Mouse (Mus musculus): ENCODE results near the gene Gna12. TPM values are rescaled to one million over a fixed set of nuclear protein-coding genes. Genes with fewer than 3 reads are reported as not detected.

Gna12 gene
- total and polyA plus RNA-seq, 2 experiments: 43.1 to 85.1 TPM

- peak overlapping the region; percentile 38; the same call in 1 of the 2 replicates for H3K9ac ChIP-seq (ENCODE audit: low read depth, low read length)
- H3K27ac ChIP-seq (replicated peaks; ENCODE audit: insufficient read depth, low read depth, low read length): peak overlapping the region; percentile 97
- no peaks in the 10 kb centered on the region for H3K36me3 ChIP-seq (ENCODE audit: control insufficient read depth, insufficient read depth, low read length)
- H3K4me3 ChIP-seq (ENCODE audit: insufficient read depth, low read depth, low read length): no peak overlapping the region
- 10% methylated on average over 2 of the region's 2 CpGs for WGBS
- H3K79me2 ChIP-seq (ENCODE audit: control insufficient read depth, insufficient read depth, low read length): peaks cover 35% of the 10 kb centered on the region
- no peaks in the 10 kb centered on the region for H3K27me3 ChIP-seq (ENCODE audit: control insufficient read depth, insufficient read depth, low read length)
- DNase-seq (ENCODE audit: extremely low read depth, low read depth, low spot score): peak; percentile 99
- TF ChIP-seq POLR2A (IDR thresholded peaks at IDR 0.05; ENCODE audit: extremely low read depth, insufficient read depth, low read length) (no peak), CTCF (IDR thresholded peaks at IDR 0.05; ENCODE audit: low read depth, low read length) (no peak)
- H3K4me1 ChIP-seq (ENCODE audit: control insufficient read depth, insufficient read depth, low read length): peaks cover 64% of the 10 kb centered on the region
Measured at GRCm38 (mm10) chr5:140795176-140795575, 35.1 kb downstream of the Gna12 start.

DNA sequence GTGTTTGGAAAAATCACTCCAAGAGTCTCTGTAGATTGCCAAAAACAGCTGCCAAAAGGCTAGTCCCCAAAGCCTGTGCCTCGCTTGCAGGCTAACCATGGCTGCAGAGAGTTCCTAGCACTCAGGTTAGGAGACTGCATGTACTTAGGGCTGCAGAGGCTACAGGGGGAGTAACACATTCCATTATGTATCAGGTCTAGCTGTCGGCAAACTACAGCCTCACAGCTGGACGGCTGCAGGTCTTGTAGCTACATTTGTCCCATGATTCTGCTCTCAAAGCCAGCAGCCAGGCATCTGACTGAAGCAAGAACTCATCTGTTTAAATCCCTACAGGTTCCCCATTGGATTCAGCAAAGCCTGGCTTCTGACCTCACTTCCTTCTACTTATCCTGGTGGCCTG is 35.5 kb downstream of the Gna12 start:
- WGBS: 22% methylated on average over 3 of the region's 3 CpGs
- no peaks in the 10 kb centered on the region for H3K27me3 ChIP-seq (ENCODE audit: control insufficient read depth, insufficient read depth, low read length)

DNA sequence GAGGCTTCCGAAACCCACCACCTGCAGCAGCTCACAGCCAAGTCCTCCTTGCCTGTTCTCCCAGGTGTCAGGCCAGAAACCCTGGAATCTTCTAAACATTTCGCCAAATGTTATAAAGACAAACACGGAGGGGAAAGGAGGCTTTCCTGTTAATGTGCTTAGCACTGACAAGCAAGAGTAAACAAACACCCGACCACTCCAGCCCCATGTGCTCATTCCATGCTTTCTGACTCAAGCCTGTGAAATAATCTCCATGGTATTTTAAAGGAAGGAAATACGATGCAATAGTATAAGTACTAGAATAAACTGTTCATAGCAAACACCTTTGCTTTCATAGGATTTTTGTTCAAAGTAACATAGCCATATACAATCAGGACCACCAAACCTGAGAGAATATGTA is 38.0 kb downstream of the Gna12 start:
- no peaks in the 10 kb centered on the region for H3K27me3 ChIP-seq (ENCODE audit: control insufficient read depth, insufficient read depth, low read length)
- peak overlapping the region; percentile 83 for H3K27ac ChIP-seq (replicated peaks; ENCODE audit: insufficient read depth, low read depth, low read length)
- peaks cover 42% of the 10 kb centered on the region for H3K79me2 ChIP-seq (ENCODE audit: control insufficient read depth, insufficient read depth, low read length)
- no peak overlapping the region for H3K4me3 ChIP-seq (ENCODE audit: insufficient read depth, low read depth, low read length)
- H3K36me3 ChIP-seq (ENCODE audit: control insufficient read depth, insufficient read depth, low read length): peaks cover 2% of the 10 kb centered on the region; the same call in 1 of the 2 replicates
- no peak for TF ChIP-seq POLR2A (IDR thresholded peaks at IDR 0.05; ENCODE audit: extremely low read depth, insufficient read depth, low read length)
- no peak for TF ChIP-seq CTCF (IDR thresholded peaks at IDR 0.05; ENCODE audit: low read depth, low read length)
- DNase-seq (ENCODE audit: extremely low read depth, low read depth, low spot score): no peak
- no peak overlapping the region; the same call in 1 of the 2 replicates for H3K9ac ChIP-seq (ENCODE audit: low read depth, low read length)
- 38% methylated on average over 5 of the region's 5 CpGs for WGBS
- peaks cover 48% of the 10 kb centered on the region for H3K4me1 ChIP-seq (ENCODE audit: control insufficient read depth, insufficient read depth, low read length)

More for the DNA sequence above, 35.5 kb downstream of the Gna12 start:
- peak overlapping the region; percentile 38 for H3K9ac ChIP-seq (ENCODE audit: low read depth, low read length)
- TF ChIP-seq POLR2A (IDR thresholded peaks at IDR 0.05; ENCODE audit: extremely low read depth, insufficient read depth, low read length): no peak
- no peaks in the 10 kb centered on the region; the same call in 1 of the 2 replicates for H3K36me3 ChIP-seq (ENCODE audit: control insufficient read depth, insufficient read depth, low read length)
- peaks cover 63% of the 10 kb centered on the region for H3K4me1 ChIP-seq (ENCODE audit: control insufficient read depth, insufficient read depth, low read length)
- no peak overlapping the region for H3K4me3 ChIP-seq (ENCODE audit: insufficient read depth, low read depth, low read length)
- H3K27ac ChIP-seq (replicated peaks; ENCODE audit: insufficient read depth, low read depth, low read length): peak overlapping the region; percentile 94
- DNase-seq (ENCODE audit: extremely low read depth, low read depth, low spot score): no peak
- peaks cover 35% of the 10 kb centered on the region for H3K79me2 ChIP-seq (ENCODE audit: control insufficient read depth, insufficient read depth, low read length)

- Histone ChIP-seq H3K27ac (replicated peaks; ENCODE audit: insufficient read depth, low read depth, low read length) (peak overlapping the region; percentile 83), H3K4me1 (ENCODE audit: control insufficient read depth, insufficient read depth, low read length) (peaks cover 39% of the 10 kb centered on the region), H3K36me3 (ENCODE audit: control insufficient read depth, insufficient read depth, low read length) (peaks cover 2% of the 10 kb centered on the region; the same call in 1 of the 2 replicates), H3K9ac (ENCODE audit: low read depth, low read length) (peak overlapping the region; percentile 34), H3K27me3 (ENCODE audit: control insufficient read depth, insufficient read depth, low read length) (no peaks in the 10 kb centered on the region), H3K4me3 (ENCODE audit: insufficient read depth, low read depth, low read length) (no peak overlapping the region), H3K79me2 (ENCODE audit: control insufficient read depth, insufficient read depth, low read length) (peaks cover 50% of the 10 kb centered on the region)
- peak; percentile 45 for DNase-seq (ENCODE audit: extremely low read depth, low read depth, low spot score)
- TF ChIP-seq CTCF (IDR thresholded peaks at IDR 0.05; ENCODE audit: low read depth, low read length): no peak
- TF ChIP-seq POLR2A (IDR thresholded peaks at IDR 0.05; ENCODE audit: extremely low read depth, insufficient read depth, low read length): no peak
- WGBS: 40% methylated on average over 9 of the region's 9 CpGs
Measured at GRCm38 (mm10) chr5:140790937-140791877, 39.0 kb downstream of the Gna12 start.

- Histone ChIP-seq H3K79me2 (ENCODE audit: control insufficient read depth, insufficient read depth, low read length) (peaks cover 50% of the 10 kb centered on the region), H3K36me3 (ENCODE audit: control insufficient read depth, insufficient read depth, low read length) (peaks cover 2% of the 10 kb centered on the region; the same call in 1 of the 2 replicates), H3K4me3 (ENCODE audit: insufficient read depth, low read depth, low read length) (no peak overlapping the region), H3K27me3 (ENCODE audit: control insufficient read depth, insufficient read depth, low read length) (no peaks in the 10 kb centered on the region), H3K27ac (replicated peaks; ENCODE audit: insufficient read depth, low read depth, low read length) (no peak overlapping the region; the same call in 1 of the 2 replicates), H3K4me1 (ENCODE audit: control insufficient read depth, insufficient read depth, low read length) (peaks cover 39% of the 10 kb centered on the region), H3K9ac (ENCODE audit: low read depth, low read length) (no peak overlapping the region)
- TF ChIP-seq CTCF (IDR thresholded peaks at IDR 0.05; ENCODE audit: low read depth, low read length): no peak
- TF ChIP-seq POLR2A (IDR thresholded peaks at IDR 0.05; ENCODE audit: extremely low read depth, insufficient read depth, low read length): no peak
- 20% methylated on average over 2 of the region's 2 CpGs for WGBS
- no peak for DNase-seq (ENCODE audit: extremely low read depth, low read depth, low spot score)
Measured at GRCm38 (mm10) chr5:140790392-140790791, 39.8 kb downstream of the Gna12 start.

DNA sequence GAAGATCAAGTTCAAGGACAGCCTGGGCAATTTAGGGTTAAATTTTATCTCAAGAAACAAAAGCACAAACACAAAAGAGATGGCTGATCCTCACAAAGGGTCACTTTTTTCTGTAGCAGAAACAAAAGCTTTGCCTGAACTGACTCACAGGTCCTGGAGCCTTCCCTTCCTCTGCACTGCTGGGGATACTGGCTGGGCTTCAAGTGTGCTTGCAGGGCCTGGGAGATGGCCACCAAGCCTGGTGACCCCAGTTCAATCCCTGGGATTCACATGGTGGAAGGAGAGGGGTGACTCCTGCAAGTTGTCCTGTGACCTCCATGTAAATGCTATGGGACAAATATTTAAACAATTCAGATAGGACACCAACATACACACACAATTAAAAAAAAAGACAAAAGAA is 40.7 kb downstream of the Gna12 start:
- no peak overlapping the region for H3K27ac ChIP-seq (replicated peaks; ENCODE audit: insufficient read depth, low read depth, low read length)

More for the DNA sequence above, 40.7 kb downstream of the Gna12 start:
- no peak for TF ChIP-seq CTCF (IDR thresholded peaks at IDR 0.05; ENCODE audit: low read depth, low read length)
- TF ChIP-seq POLR2A (IDR thresholded peaks at IDR 0.05; ENCODE audit: extremely low read depth, insufficient read depth, low read length): no peak
- Histone ChIP-seq H3K79me2 (ENCODE audit: control insufficient read depth, insufficient read depth, low read length) (peaks cover 53% of the 10 kb centered on the region), H3K36me3 (ENCODE audit: control insufficient read depth, insufficient read depth, low read length) (peaks cover 9% of the 10 kb centered on the region; the same call in 1 of the 2 replicates), H3K4me1 (ENCODE audit: control insufficient read depth, insufficient read depth, low read length) (peaks cover 36% of the 10 kb centered on the region), H3K27me3 (ENCODE audit: control insufficient read depth, insufficient read depth, low read length) (no peaks in the 10 kb centered on the region), H3K4me3 (ENCODE audit: insufficient read depth, low read depth, low read length) (no peak overlapping the region), H3K9ac (ENCODE audit: low read depth, low read length) (no peak overlapping the region)
- DNase-seq (ENCODE audit: extremely low read depth, low read depth, low spot score): no peak

Measured in liver, adult 2 months (tissue).